Mouse (Mus musculus) kidney, adult 8-10 months (tissue): ENCODE data around the gene Ankrd10.
"Not testable (repeated sequence)": the region's sequence is repeated elsewhere in the genome, so short reads cannot be mapped to it uniquely, and the experiment has no call there.

Experiments
- DNase-seq, 2 experiments: peaks; one replicate each; pipeline ENCODE4 v3.0.0; 2022

Ankrd10 gene

DNA sequence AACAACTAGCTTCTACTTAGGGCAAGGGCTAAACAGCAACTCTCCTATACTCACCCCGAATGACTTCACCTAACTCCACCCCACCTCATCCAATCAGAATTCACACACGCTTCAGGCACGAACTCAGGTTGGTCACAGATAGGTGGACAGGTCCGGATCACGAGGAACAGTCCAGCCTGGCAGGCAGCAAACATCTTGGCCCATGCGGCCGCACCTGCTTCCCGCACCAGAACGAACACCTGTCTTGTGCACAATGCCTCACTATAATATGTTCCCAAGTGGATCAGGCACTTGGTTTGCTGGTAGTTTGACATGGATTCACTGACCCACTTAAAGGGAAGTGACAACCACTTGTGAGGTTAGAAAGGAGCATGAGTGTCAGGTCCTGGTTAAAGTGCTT lies 26.7 kb downstream of the Ankrd10 start:
- no peak for DNase-seq

DNA sequence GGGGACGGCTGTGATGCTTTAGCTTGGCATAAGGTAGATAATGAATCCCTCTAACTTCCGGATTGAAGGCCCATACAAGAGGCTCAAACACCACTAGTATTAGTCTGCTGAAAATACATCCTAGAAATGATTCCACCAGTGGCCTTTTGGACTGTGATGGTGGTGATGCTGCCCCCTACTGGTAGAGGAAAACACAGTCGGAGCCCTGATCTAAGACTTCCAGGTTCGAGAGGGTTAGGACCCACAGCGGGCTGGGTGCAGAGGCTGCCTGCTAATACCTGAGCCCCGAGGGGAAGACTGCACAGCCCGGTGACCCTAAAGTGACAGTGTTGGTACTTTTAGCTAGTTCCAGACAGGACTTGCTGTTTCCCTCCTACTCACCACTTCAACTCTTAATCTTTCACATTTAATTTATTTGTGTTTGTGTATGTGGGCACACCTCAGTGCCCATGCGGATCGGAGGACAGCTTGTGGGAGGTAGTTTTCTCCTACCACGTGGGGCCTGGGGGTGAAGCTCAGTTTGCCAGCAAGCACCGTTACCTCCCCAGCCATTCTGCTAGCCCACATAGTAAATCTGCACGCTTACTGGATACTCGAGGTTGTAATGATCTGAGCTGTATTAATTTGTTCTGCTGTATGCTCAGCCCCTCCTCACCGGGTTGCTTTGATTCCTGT lies 33.4 kb downstream of the Ankrd10 start:
- peak; percentile 40 to 65 for DNase-seq

DNA sequence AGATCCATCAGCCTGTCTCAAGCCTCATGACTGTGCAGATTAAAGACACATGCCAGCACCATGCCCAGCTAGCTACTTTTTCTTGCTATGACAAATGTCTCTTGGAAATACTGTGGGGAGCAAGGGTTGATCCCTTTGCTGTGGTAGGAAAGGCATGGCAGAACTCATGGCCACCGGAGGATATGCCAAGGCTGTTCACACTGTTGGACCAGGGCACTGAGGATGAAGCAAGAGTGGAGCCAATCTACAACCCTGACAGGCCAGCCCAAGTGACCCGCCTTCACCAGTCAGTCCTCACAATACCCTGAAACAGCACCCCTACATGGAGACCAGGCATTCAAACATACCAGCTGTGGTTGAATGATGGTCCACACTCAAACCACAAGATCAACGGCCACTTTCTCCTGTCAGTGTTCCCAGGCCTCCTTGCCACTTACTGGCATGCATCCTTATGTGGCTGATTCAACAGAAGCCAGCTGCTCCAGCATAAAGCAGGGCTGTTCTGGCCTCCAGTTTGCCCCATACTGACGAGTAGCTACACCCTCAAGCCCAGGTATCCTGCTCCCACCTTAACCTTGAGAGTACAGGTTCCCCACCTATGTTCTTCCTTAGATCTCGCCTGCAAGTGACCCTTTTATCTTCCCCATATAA lies 35.1 kb downstream of the Ankrd10 start:
- DNase-seq: no peak

DNA sequence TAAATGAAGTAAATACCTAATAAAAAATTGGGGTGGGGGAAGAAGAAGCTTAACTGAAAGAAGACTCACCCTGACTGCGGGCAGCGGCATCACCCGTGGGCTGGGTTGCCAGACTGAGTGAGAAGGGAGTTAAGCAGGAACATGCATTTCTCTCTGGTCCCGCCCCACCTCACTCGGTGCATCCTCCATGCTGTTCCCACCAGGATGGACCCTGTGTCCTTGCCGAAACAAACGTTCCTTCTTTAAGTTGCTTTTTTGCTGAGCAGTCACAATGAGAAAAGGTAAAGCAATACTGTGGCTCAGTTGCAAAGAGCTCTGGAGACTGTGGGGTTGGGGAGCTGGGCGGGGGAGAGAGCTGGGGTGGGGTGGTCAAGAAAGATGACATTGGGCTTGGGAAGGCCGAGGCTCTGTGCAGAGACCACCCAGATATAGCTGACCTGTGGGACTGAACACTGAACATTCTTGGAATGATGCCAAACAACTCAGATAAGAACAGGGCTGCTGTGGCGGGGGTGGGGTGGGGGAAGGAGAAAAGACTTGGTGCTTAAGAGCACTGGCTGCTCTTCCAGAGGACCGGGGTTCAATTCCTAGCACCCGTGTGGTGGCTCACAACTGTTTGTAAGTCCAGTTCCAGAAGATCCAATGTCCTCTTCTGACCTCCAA lies 42.2 kb downstream of the Ankrd10 start:
- no peak for DNase-seq

DNA sequence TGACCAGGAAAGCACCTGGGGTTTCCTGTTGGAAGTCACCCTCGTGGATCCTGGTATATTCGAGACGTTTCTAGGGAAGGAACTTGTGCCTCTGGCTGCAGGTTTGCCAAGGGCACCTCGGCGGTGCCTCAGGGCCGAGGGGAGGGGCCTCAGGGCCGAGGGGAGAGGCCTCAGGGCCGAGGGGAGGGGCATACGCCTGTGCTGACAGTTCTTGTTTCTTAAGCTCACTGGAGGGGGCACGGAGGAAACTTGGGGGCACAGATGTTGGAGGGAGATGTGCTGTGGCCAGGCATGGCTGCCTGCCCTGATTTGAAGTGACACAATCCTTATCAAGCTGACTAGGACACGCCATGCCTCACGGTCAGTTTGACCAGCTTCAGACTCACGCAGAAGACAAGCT lies 43.3 kb downstream of the Ankrd10 start:
- no peak for DNase-seq

DNA sequence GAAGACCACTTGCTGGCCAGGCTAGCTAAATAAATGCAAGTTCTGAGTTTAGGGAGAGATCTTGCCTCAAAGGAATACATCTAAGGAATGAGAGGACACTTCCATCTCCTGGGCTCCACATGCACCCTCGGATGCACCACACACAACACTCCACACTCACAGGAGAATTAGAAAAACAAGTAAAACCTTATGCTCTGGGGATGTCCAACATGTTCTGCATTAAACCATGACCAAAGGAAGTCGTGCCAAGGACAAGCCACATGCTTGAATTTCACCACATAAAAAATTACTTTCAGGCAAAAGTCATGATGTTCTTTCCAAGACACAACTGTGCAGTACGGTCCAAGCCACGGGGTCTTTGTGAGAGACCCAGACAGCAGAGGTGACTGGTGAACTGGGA lies 43.7 kb downstream of the Ankrd10 start:
- DNase-seq: no peak

DNA sequence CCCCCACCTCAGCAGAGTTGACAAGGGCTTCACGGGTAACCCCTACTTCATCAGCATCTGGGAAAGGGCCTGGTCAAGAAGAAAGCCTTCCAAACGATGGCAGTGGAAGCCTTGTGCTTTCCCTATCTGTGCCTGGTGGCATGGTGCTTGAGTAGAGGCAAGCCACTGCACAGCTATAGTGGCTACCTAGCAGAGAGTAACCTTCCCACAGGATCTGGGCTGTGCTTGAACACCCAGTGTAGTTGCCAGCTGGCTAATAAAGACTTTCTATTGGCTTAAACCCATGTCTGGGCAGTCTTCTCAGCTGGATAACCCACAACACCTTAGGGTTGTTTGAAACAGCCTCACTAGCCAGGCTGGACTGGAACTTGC lies 49.2 kb downstream of the Ankrd10 start:
- DNase-seq: no peak

DNA sequence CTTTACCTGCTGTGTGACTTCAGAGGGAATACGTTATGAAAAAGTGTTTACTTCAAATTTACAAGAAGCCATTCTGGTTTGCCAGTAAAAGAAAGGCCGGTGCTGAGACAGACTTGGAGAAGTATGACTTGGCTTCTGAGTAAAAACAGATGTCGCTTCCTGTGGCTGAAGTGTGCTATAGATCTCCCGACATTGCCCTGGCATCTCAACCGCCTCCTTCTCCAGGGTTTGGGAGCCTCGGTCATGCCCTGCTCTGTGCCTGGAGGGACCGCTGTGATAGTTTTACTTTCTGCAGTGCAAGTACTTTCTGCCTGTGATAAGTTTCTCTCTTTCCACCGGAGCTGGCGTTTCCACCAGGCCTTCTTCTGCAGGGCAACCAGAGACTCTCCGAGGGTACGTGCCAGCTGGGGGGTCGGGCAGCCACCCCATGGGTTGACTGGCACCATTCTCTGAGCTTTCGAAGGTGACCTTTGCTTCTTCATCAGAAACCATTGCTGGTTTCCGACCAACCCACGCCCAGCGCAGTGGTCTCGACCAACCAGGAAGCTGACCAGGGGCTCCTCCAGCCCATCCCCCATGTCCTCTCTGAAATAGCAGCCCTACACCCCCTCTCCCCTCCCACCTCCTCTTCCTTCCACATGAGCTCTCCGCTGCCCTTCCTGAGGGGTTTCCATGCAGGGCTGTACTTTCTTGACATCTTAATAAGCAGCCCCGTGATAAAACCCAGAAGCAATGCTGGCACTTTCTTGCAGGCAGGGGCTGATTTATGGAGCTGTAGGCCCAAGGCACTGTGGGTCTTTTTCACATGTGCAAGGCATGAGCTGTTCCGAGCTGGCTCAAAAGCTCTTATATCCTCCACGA lies 49.8 kb downstream of the Ankrd10 start:
- DNase-seq: no peak

DNA sequence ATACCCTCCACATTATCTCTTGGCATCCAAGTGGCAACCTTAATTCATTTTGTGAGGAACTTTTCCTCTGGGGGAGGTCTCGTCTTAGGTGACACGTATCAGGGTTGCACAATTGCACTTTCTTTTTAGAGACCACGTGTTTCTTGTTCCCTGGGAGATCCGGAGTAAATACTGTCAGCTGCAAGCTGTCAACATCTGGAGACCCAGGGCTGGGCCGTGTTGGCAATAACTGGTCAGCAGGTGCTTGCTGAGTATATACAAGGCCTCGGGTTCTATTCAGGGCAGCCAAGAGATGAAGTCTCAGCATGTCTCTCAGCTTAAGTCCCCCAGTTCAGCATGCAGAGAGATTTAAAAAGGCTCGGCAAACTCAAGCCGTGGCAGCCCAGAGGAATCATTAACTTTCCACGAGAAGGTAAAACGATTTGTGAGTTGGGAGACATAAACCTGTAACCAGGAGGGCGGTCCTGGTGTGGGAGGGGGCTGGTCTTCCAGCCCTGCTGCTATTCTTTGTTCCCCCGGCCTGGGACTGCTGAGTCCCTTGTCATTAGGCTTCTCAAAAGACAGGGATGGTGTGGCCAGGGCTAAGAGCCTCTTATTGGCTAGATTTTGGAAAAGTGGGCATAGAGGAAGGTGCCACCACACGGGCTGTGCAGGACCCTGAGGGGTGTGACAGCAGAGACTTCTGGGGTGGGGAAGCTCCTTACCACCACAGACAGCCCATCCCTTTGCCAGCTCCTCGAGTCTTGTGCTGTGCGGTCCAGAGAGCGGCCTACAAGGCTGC lies 59.8 kb downstream of the Ankrd10 start:
- no peak for DNase-seq

DNA sequence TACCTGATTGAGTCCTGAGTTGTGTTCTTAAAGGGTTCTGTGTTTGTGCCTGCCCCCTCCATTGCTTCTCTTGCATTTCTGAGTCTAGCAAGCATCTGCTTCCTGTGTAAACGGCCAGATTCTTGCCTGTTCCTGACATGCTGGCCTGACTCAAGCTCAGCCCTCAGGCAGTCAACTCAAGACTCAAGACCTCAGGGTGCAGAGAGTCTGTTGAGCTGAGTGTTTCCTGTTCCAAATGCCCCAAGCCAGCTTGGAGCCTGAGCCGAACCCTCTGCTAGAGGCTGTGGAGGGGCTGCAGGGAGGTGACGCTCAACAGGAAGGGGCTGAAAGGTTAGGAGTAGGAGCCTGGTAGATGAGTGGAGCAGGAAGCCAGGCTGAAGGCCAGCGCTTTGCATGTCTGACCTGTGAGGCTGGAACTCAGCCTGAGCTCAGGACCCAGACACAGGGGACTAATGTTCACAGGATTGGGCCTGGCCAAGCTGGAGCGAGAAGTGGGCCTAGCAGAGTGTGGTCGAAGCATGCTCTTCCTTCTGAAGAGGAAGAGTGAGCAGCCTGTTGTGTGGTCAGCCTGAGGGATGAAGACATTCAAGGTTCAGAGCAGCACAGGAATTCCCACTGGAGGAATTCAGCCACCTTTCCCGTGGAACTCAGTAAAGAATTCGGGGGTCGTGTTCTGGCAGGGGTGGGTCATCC lies 60.5 kb downstream of the Ankrd10 start:
- DNase-seq: no peak

DNA sequence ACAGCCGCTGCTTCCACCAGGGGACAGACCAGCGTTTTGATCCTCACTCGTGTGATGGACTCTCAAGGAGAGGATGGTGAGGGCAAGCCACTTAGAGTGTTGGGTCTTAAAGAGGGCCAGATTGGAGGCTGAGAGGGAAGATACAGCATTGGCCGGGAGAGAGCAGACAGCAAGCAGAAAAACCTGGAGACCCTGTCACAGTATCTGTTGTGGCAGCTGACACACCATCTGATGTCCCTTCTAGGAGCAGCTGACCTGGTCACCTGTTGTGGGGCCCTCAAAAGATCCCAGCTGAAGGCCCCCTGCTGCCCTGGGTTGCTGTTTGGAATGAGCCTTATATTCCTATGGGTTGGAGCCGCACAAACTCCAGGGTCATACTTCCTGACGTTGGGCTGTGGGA lies 63.1 kb downstream of the Ankrd10 start:
- no peak for DNase-seq

DNA sequence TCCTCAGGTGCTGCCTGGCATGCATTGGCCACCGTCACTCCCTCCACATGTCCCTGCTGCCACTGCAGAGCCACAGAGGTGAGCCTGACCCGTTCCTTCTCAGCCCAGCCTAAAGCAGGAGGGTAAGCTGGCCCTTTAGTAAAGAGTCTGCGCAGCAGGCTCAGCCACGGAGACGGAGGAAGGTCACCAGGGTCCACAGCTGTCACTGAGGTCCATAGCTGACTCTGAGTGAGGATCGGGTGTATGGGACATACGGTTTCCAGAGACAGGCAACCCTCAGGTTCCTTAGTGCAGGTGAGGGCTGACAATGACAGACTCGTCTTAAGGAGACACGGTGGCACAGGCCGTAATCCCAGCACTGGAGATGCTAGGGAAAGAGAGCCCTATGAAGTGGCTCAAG lies 63.6 kb downstream of the Ankrd10 start:
- no peak for DNase-seq

DNA sequence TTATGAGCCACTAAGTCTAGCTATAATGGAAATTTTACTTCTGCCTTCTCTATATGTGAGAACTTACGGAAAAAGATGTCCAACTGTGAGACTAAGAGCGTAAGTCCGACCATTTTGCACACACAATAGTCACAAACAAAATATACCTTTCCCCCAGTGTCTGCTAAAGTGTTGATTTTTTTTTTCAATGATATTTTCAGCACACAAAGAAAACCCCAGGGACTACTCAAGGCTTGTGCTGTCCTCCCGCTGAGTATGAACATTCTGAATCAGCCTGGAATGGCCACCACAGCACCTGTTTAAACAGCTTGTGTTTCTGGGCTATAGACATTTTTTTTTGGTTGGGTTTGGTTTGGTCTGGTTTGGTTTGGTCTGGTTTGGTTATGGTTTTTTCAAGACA lies 64.8 kb downstream of the Ankrd10 start:
- DNase-seq: no peak

DNA sequence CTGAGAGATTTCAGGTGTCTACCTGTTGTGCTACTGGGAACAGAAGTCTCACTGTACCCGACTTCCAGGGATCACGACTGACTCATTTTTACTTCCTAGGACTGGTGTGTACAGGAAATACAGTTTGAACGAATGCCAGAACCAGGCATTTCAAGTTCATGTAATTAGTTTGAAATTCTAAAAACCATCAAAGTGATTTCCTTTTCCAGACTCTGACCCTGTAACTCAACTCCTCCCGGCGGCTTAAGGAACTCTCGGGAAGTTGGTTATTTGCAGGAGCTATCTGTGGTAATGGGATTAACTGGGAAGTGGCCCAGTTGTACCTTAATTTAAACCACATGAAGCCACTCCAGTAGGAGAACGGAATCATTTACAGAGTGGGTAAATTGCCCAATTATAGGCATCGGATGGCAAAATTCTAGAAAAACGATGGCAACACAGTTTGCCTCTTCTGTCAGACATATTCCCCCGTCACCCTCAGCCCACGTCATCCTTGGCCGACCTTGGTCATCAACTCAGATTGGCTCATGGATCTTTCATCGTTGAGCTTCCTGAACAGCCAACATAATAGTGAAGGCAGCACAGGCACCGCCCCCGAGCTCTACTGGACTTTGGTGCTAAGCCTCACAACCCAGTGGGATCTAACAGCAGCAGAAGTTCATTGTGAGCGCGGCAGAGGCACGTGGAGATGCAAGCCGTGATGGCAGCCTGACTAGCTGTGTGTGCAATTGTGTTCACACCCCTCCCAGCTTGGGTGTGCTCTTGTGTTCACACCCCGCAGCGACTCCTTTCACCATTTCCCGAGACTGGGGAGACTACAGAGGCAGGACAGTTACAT lies 66.1 kb downstream of the Ankrd10 start:
- no peak for DNase-seq

DNA sequence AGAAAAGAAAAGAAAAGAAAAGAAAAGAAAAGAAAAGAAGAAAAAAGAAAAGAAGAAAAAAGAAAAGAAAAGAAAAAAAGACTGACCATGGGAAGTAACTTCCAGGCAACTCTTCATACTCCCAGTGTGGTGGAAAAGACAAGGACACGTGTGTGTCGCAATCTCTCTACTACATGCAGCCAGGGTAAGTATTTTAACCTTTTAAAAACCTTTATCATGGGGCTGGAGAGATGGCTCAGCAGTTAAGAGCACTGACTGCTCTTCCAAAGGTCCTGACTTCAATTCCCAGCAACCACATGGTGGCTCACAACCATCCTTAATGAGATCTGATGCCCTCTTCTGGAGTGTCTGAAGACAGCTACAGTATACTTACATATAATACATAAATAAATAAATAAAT lies 67.4 kb downstream of the Ankrd10 start:
- not testable (repeated sequence) for DNase-seq

DNA sequence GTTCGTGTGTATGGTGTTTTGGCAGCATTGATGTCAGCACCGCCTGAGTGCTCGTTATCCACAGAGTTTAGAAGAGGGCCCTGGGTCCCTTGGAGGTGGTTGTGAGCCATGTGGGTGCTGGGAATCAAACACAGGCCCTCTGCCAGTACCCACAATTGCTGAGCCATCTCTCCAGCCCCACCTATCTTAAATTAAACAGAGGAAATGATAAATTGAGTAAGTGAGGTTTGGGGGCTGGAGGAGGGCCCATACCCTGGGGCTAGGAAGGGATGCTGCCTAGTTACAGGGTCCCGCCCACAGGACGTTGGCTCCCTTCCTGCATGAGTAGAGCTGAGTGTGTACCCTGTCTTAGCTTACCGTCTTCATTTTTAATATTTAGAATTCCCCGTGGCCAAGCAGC lies 70.8 kb downstream of the Ankrd10 start:
- no peak for DNase-seq

DNA sequence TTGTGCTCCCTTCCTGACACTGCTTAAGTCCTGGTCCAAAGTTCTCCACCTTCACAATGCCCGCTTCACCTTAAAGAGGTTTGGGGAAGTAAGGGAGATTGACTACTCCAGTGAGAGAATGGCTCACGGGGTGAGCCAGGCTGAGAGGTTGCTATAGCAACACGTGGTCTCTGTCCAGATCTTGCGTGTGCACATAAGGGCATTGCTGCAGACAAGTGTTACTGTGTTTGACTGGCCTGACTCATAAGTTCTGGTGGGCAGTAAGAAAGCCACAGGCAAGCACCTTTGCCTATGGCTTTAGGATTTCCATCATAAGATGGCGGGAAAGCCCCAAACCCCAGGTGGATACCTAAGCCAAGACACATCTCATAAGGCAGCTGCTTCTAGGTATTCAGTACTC lies 71.3 kb downstream of the Ankrd10 start:
- no peak for DNase-seq
